Mouse (Mus musculus): ENCODE data around the gene Rab8b.

The Rab8b gene

GRCm38 (mm10) chr9:66919382-66919971 lies at the start of gene Rab8b:
Rab8b (minus strand) TSS chr9:66919687.
- peak; percentile 97 to 99 for DNase-seq (ENCODE audit: inconsistent age in 2 of 2, low spot score in 1 of 2)

GRCm38 (mm10) chr9:66967492-66967891 lies 48.0 kb upstream of the Rab8b start:
- no peak for DNase-seq (ENCODE audit: inconsistent age in 2 of 2, low spot score in 1 of 2)

GRCm38 (mm10) chr9:66961478-66961877 lies 42.0 kb upstream of the Rab8b start:
- DNase-seq (ENCODE audit: inconsistent age in 2 of 2, low spot score in 1 of 2) = no peak

GRCm38 (mm10) chr9:66957451-66957850 lies 38.0 kb upstream of the Rab8b start:
- no peak for DNase-seq (ENCODE audit: inconsistent age in 2 of 2, low spot score in 1 of 2)

- DNase-seq (ENCODE audit: inconsistent age in 2 of 2, low spot score in 1 of 2) = no peak
These were observed 33.4 kb upstream of the Rab8b start for GRCm38 (mm10) chr9:66952886-66953285.

- no peak for DNase-seq (ENCODE audit: inconsistent age in 2 of 2, low spot score in 1 of 2)
These were observed 32.8 kb upstream of the Rab8b start for GRCm38 (mm10) chr9:66952321-66952720.

GRCm38 (mm10) chr9:66948536-66948935 lies 29.0 kb upstream of the Rab8b start:
- DNase-seq (ENCODE audit: inconsistent age in 2 of 2, low spot score in 1 of 2) = no peak

- DNase-seq (ENCODE audit: inconsistent age in 2 of 2, low spot score in 1 of 2) = peak; percentile 96 to 98
These were observed 26.5 kb upstream of the Rab8b start, which contains the start of gene Rps27l for GRCm38 (mm10) chr9:66945647-66946641. Rps27l (plus strand) TSS chr9:66946086.

GRCm38 (mm10) chr9:66945161-66945560 lies 25.7 kb upstream of the Rab8b start:
- DNase-seq (ENCODE audit: inconsistent age in 2 of 2, low spot score in 1 of 2) = no peak

- DNase-seq (ENCODE audit: inconsistent age in 2 of 2, low spot score in 1 of 2) = peak in 1 of 2 experiments; percentile 82
These were observed 19.3 kb upstream of the Rab8b start for GRCm38 (mm10) chr9:66938836-66939235.

GRCm38 (mm10) chr9:66937507-66937906 lies 18.0 kb upstream of the Rab8b start:
- DNase-seq (ENCODE audit: inconsistent age in 2 of 2, low spot score in 1 of 2) = no peak

GRCm38 (mm10) chr9:66933869-66934808 lies 14.7 kb upstream of the Rab8b start:
- DNase-seq (ENCODE audit: inconsistent age in 2 of 2, low spot score in 1 of 2) = no peak

GRCm38 (mm10) chr9:66930351-66930750 lies 10.9 kb upstream of the Rab8b start:
- no peak for DNase-seq (ENCODE audit: inconsistent age in 2 of 2, low spot score in 1 of 2)

- no peak for DNase-seq (ENCODE audit: inconsistent age in 2 of 2, low spot score in 1 of 2)
These were observed 8.4 kb upstream of the Rab8b start for GRCm38 (mm10) chr9:66927696-66928402.

- DNase-seq (ENCODE audit: inconsistent age in 2 of 2, low spot score in 1 of 2) = no peak
These were observed 6.4 kb upstream of the Rab8b start for GRCm38 (mm10) chr9:66925853-66926252.

GRCm38 (mm10) chr9:66922076-66922475 lies 2.6 kb upstream of the Rab8b start:
- DNase-seq (ENCODE audit: inconsistent age in 2 of 2, low spot score in 1 of 2) = no peak

GRCm38 (mm10) chr9:66920488-66921279 lies 1.2 kb upstream of the Rab8b start:
- DNase-seq (ENCODE audit: inconsistent age in 2 of 2, low spot score in 1 of 2) = no peak

- DNase-seq (ENCODE audit: inconsistent age in 2 of 2, low spot score in 1 of 2) = no peak
These were observed 494 bp upstream of the Rab8b start for GRCm38 (mm10) chr9:66919981-66920380.

- peak; percentile 23 to 70 for DNase-seq (ENCODE audit: inconsistent age in 2 of 2, low spot score in 1 of 2)
These were observed 686 bp downstream of the Rab8b start for GRCm38 (mm10) chr9:66918672-66919330.
